Mouse (Mus musculus) adipocyte (in vitro differentiated cells): ENCODE results near the gene Rexo4.
A peak's percentile ranks its signal among the peaks of the same experiment; 100 is the strongest.

Experiments used
- DNase-seq: peaks from one replicate; pipeline ENCODE4 v3.0.0-alpha.2; 2016; ENCODE audit warnings: low spot score

The Rexo4 gene

DNA sequence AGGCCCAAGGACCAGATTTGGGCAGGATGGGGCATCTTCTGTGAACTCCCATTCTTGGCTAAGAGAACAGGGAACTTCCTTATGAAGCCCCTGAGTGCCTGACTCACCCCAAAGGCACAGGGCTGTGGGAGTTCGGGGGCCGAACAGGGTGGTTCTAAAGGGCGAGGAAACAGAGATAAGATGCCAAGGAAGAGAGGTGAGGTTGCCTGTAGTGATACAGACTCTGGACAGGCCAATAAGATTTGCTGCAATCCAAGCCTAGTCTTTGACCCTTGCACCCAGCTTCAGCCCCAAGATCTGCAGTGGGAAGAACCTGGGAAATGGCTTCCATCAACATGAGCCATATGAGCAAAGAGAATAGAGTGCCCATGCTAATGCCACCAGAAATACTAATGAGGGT, 20.9 kb downstream of the Rexo4 start:
- DNase-seq, result no peak

- no peak for DNase-seq
Measured at GRCm38 (mm10) chr2:26941539-26941938, 22.6 kb downstream of the Rexo4 start.

DNA sequence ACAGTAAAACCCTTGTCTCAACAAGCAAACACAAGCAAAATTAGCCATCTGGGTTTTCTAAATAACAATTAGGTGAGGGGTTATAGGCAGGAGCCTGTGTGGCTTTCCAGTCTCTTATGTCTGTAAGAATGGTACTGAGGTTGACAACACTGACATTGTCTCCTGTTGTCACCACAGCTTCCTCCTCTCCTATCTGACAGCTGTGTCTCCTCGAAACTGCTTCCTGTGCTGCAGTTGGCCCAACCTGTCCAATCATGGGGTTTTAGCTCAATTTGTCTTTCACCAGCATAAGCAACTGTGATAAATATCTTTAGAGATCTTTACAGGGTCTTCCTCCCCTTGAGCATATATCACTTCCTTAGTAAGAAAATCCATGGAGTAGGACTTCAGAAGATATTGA, 27.8 kb downstream of the Rexo4 start:
- DNase-seq, result no peak

DNA sequence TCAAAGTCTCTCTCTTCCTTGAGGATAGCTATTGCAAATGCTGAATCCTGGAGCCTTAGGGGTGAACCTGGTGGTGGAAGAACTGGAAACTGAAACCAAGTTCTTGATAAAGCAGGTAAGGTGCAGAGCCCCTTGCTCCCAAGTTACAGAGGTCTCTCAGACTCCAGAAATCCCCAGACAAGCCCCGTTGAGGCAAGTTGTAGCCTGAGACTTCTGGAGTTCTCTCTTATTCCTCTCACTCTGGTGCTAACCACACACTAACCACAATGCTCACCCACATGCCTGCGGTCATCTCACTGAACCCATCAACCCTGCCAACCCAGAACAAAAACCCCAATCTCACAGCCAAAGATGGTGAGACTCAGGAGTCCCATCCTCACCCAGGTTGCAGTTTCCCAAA, 28.9 kb downstream of the Rexo4 start:
- DNase-seq, result no peak

GRCm38 (mm10) chr2:26933304-26934055, 30.7 kb downstream of the Rexo4 start, which contains the start of the genes Surf4 and Stkld1:
Surf4 (minus strand) TSS chr2:26933928.
Stkld1 (plus strand) TSS chr2:26934047.
- DNase-seq, result peak; percentile 86

GRCm38 (mm10) chr2:26932473-26933303, 31.5 kb downstream of the Rexo4 start:
- no peak for DNase-seq

GRCm38 (mm10) chr2:26930390-26930789, 33.8 kb downstream of the Rexo4 start:
- peak; percentile 76 for DNase-seq

DNA sequence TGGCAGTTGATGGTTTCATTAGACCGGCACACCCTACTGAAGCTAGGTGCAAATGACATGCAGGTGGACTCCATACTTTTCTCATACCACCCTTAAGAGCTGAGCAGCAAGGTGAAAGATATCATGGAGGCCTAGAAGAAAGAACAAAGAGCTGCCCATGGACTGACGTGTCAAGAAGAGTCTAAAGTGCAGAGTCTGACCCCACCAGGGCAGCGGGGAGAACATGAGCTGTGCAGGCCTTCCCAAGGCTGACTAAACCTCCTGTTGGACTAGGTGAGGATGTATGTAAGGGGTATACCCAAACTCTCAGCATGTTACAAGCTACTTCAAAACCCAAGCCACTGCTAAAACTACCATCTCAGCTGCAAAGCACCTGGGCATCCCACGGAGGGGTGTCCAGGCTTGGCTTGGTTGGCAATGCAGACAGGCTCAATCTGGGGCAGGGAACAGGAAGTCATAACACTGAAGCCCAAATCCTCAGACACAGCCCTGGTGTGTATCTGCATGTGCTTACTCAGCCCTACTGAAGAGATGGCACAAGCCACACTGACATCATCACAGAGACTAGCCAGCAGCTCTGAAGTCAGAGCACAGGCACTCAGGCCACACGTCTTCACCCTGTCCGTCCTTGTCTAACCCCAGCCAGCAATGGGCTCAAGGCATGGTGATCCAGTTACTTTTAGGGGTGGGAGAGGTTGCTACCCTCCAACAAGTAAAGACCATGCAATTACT, 36.3 kb downstream of the Rexo4 start:
- DNase-seq, result no peak

DNA sequence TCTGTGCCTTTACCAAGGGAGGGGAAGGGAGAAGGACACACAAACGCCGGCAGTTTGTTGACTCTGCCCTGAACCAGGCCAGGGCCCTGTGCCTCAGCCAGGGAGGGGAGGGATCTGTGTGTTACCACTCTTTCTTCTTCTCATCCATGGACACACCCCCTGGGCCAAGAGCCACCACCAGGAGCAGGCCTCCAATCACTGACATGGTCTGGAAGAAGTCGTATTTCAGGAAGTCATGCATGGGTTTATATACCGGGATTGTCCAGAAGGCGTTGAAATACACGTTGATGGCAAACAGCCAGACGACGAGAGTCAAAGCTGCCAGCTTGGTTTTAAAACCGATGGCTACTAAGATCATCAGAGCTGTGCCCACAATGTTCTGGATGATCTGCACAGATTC, 42.4 kb downstream of the Rexo4 start:
- peak; percentile 58 for DNase-seq

DNA sequence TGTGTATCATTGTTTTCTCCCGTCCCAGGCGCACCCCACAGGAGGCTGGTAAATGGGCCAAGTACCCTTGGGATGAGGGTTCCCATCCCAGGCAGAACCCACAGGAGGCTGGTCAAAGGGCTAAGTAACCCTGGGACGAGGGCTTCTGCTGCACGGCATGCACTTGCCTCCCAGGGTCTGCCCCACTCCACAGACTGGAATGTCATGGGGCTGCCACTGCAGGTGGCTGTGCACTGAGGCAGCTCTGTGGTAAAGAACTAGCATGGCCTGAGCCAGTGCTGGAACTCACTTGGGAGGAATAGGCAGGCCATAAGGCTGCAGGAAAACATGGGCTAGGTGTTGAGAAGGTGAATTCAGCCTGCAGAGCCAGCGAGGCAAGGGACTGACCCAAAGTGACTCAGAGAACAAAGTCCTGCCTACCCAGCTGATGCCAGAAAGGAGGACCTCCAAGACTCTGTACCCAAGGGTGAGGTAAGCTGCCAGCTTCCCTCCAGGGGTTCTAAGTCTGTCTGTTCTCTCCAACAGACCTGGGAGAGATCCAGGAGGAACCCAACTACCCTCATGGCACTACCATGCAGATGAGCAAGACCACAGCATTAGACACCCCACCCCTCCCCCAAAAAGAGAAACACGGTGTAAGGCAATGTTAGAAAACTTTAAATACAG, 43.9 kb downstream of the Rexo4 start:
- DNase-seq, result no peak

- DNase-seq, result no peak
Measured at GRCm38 (mm10) chr2:26919684-26920083, 44.5 kb downstream of the Rexo4 start.

DNA sequence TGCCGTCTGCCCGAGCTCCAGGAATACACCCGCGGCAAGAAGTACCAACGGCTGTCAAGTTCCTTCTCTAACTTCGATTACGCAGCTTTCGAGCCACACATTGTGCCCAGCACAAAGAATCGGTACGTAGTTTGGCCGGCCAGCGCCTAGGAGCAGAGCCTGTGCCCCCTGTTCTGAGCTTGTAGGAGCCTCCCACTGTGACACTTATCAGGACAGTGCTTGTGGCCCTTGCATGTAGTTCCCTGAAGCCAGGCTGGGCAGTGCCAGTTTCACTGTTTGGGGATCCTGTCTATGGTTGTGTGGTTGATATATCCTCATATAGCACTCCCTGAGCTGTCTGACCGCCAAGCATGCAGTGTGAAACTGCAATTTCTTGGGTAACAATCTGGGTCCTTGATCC, 47.4 kb downstream of the Rexo4 start:
- DNase-seq, result no peak

GRCm38 (mm10) chr2:26915927-26916728, 48.1 kb downstream of the Rexo4 start, which contains the start of the genes Surf2 and Surf1:
Surf2 (plus strand) TSS chr2:26916367.
Surf1 (minus strand) TSS chr2:26916530.
- DNase-seq, result peak; percentile 84

- no peak for DNase-seq
Measured at GRCm38 (mm10) chr2:26914148-26914941, 49.8 kb downstream of the Rexo4 start.

DNA sequence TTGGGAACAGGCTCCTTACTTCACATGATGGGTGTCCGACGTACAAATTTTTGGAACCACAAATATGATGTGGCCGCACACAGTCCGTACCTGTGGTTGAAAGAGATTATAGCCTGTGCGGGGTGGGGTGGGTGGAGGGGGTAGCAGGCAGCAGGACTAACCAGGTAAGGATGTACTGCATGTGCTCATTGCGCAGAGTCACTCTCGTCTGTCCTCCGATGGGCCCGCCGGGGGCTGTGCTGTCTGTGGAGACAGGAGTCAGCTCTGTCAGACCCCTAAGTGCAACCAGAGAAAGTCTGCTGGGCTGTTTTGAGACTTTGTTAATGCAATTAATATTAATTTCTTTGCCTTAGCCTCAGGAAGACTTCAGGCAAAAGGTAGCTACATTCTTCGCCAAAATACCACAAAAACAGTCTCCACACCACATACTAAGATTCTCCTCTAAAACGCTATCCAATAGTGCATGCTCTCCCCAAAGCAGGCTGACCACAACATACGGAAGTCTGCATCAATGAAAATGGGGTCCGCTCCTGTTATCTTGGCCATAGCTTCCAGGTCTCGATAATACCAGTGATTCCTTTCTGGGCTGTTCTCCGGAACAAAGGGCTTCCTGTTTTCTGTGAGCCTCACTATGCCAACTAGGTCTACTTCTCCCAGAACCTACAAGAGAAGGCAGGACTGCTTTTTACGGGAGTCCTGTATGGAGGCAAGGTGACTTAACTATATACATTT, 50.6 kb downstream of the Rexo4 start:
- no peak for DNase-seq

- no peak for DNase-seq
Measured at GRCm38 (mm10) chr2:26912253-26912770, 51.9 kb downstream of the Rexo4 start.

GRCm38 (mm10) chr2:26910994-26911765, 53.0 kb downstream of the Rexo4 start:
- DNase-seq, result peak; percentile 59
